Comparison of ENCODE assay signal across 8 mouse cellular contexts in the genomic region with DNA sequence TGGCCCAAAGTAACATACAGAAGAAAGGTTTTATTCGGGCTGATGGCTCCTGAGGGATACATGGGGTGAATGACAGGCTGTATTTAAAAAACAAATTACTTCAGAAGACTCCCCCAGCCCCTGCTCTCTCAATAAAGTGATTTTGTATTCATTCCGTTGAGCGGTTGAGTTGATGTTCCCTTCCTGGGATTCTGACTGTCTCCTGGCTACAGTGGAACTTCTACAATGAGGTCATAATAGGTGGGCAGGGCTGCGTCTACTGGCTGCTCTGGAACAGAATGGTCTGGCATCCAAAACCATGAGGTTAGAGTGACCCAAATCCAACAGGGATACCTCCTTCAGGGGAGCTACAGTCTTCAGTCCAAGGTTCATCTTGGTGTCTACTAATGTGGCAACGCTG. TPM values are rescaled to one million over a fixed set of nuclear protein-coding genes. Genes with fewer than 3 reads are reported as not detected.
DNase-seq lines count a peak whose midpoint lies in the region; ATAC-seq lines count a peak whose summit lies in the region.

TSS of gene Med10 (plus strand) at position 301 of the 400 bp plus-strand sequence.

- H3K36me3 ChIP-seq in midbrain, embryonic 13.5 days: no peaks in the 10 kb centered on the region

- H3K27ac ChIP-seq in midbrain, embryonic 13.5 days: no peak within 1 kb of the TSS

- ATAC-seq in midbrain, embryonic 13.5 days: no peak

- no peaks in the 10 kb centered on the region for H3K27me3 ChIP-seq in midbrain, embryonic 13.5 days

- no peak within 1 kb of the TSS for H3K4me3 ChIP-seq in midbrain, embryonic 13.5 days (replicated peaks)

- no peak within 1 kb of the TSS for H3K4me2 ChIP-seq in midbrain, embryonic 13.5 days (replicated peaks)

- no peak within 1 kb of the TSS for H3K9ac ChIP-seq in midbrain, embryonic 13.5 days (replicated peaks)

- no peaks in the 10 kb centered on the region for H3K4me1 ChIP-seq in midbrain, embryonic 13.5 days (replicated peaks)

- DNase-seq in layer of hippocampus, adult 18-20 months (ENCODE audit: low spot score in 2 of 2): no peak
- no peak for DNase-seq in layer of hippocampus, adult 9-11 months
- no peak for DNase-seq in adrenal gland, postnatal 25 days
- no peak for DNase-seq in heart, adult 8-10 months (ENCODE audit: low spot score)
- no peak for DNase-seq in layer of hippocampus, postnatal 14 days (ENCODE audit: low spot score in 2 of 2)
- no peak for DNase-seq in ovary, postnatal 36 days (ENCODE audit: low spot score)
- no peak for DNase-seq in spleen, adult 12 weeks (ENCODE audit: low spot score)

- WGBS in midbrain, embryonic 13.5 days: 85% methylated on average over 5 of the region's 5 CpGs

- H3K9me3 ChIP-seq in midbrain, embryonic 13.5 days: no peaks in the 10 kb centered on the region

RNA-seq across cellular contexts. Expression of gene Med10, which starts in this region (rescaled TPM):
- total RNA-seq in layer of hippocampus, adult 18-20 months (2021): 10 to 100 TPM; 56.4 to 65.3 TPM
- total RNA-seq in adrenal gland, postnatal 25 days (2021): 69.2 and 91.5 TPM in 2 replicates
- 10 to 100 TPM; 23.3 to 29.4 (median 27.0) TPM for total RNA-seq in heart, adult 8-10 months (2022)
- total RNA-seq in layer of hippocampus, postnatal 14 days (2021): 10 to 100 TPM; 71.2 to 73.4 TPM
- polyA plus RNA-seq in midbrain, embryonic 13.5 days (2015; fragmentation: Nextera tagmentation; extraction: Ambion mirVana): 175 and 177 TPM in 2 replicates
